Mouse (Mus musculus) layer of hippocampus, postnatal 25 days (tissue): ENCODE measurements at regions not wholly inside any gene's neighbourhood (a gene's known extent, or its start where the extent isn't known, plus 50 kb on each side); places are given as distances from the start of the nearest gene placed in this dataset.

Experiments
- microRNA-seq, 2 experiments: library from miRNA; unstranded; fragments of <30 nt; microRNA quantifications; one replicate each; pipeline ENCODE4 v1.2.0; 2021

Small RNAs in the stretch of these regions (microRNA-seq; reads per million reads assigned to microRNA genes)
- 0 reads per million in 2 experiments for gene Mir6378
